Mouse (Mus musculus): ENCODE measurements around the gene Etv3.

DNA sequence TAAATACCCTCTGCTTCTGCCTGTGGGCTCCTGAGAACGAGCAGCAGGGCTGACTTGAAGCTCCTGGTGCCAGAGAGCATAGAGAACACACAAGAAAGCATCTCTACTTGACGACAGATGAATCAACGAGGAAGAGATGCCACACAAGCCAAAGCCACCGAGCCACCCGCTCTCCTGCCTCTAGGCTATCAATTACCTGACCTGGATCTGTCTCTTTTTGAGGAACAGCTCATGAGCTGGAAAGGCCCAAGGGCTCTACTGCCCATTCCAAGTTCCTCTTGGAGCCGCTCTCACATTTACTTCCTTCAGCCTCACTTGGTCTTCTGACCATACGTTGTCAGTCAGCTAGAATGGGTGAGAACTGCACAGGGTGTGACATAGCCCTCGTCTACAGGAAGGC, 36.2 kb downstream of the Etv3 start:
- TF ChIP-seq EP300 (IDR thresholded peaks at IDR 0.05; ENCODE audit: low read depth) (no peak), CTCF (IDR thresholded peaks at IDR 0.05; ENCODE audit: low read depth) (no peak)
